ENCODE assay signal across 26 mouse cellular contexts in the genomic region with DNA sequence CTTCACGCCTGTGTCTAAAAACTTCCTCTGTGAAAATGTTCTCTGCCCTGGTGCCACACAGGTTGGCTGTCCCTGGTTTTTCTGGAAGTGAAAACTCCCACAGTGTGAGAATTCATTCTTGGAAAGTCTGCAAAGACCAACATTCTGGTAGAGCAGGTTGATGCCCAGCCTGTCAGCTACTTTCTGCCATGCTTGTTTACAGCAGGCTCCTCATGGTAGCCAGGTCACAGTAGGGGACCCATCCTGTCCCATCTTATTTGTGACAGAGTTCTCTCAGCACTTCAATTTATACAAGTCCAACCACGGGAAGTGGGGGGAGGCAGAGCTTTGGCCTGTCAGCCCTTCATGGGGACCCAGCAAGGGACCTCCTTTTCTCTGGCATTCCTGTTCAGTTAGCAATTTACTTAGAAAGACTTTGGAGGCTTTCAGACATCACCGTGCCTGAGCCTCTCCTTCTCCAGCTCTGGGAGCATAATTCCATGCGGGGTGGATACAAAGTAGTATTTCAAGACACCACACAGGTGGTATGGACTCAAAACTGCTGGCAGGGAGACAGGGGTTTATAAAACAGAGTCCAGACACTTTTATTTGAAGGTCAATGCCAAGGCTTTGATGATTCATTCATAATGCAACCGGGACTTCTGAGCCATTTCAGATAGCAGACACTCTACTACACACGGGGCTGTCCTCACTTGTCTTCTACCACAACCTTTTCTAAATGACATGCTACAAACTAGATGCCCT.
DNase-seq lines count a peak whose midpoint lies in the region; ATAC-seq lines count a peak whose summit lies in the region.
"Had no signal": no experiment of that assay in that cellular context is flagged by ENCODE, and none has a peak within 500 bp of the region (broad histone marks: within the 10 kb centered on the region; RNA-seq: fewer than 3 reads in every experiment).

No protein-coding gene starts in this region.

- no peak overlapping the region for H3K9ac ChIP-seq in heart, embryonic 11.5 days (ENCODE audit: low read depth, low read length)
- H3K9ac ChIP-seq: embryonic facial prominence, embryonic 13.5 days; heart, embryonic 15.5 days; intestine, embryonic 15.5 days; liver, embryonic 14.5 days; stomach, embryonic 15.5 days had no signal

- H3K4me2 ChIP-seq in heart, embryonic 11.5 days: no peak overlapping the region
- H3K4me2 ChIP-seq: embryonic facial prominence, embryonic 13.5 days; heart, embryonic 15.5 days; intestine, embryonic 15.5 days; stomach, embryonic 15.5 days had no signal

- H3K27me3 ChIP-seq in heart, embryonic 11.5 days (ENCODE audit: control insufficient read depth, insufficient read depth, low read length): no peaks in the 10 kb centered on the region
- H3K27me3 ChIP-seq: embryonic facial prominence, embryonic 13.5 days; heart, embryonic 15.5 days; intestine, embryonic 15.5 days; stomach, embryonic 15.5 days had no signal

- no peaks in the 10 kb centered on the region for H3K9me3 ChIP-seq in heart, embryonic 11.5 days (replicated peaks; ENCODE audit: control insufficient read depth, low read length)
- H3K9me3 ChIP-seq: forebrain, embryonic 10.5 days; heart, embryonic 15.5 days; intestine, embryonic 15.5 days; stomach, embryonic 15.5 days had no signal

- no peak overlapping the region for H3K27ac ChIP-seq in heart, embryonic 11.5 days (ENCODE audit: low read depth, low read length)
- H3K27ac ChIP-seq: embryonic facial prominence, embryonic 13.5 days; forebrain, embryonic 10.5 days; heart, embryonic 15.5 days; hindbrain, postnatal 0 days; intestine, embryonic 15.5 days; kidney, postnatal 0 days; liver, embryonic 14.5 days; macrophage; stomach, embryonic 15.5 days had no signal

- no peak for ATAC-seq in heart, embryonic 11.5 days (replicated peaks; ENCODE audit: insufficient number of reproducible peaks, low FRiP score, low TSS enrichment)
- ATAC-seq: forebrain, embryonic 16.5 days; hindbrain, postnatal 0 days; intestine, embryonic 15.5 days had no signal

- H3K4me3 ChIP-seq in heart, embryonic 11.5 days (ENCODE audit: low read depth, low read length): no peak overlapping the region
- H3K4me3 ChIP-seq: embryonic facial prominence, embryonic 13.5 days; forebrain, embryonic 10.5 days; heart, embryonic 15.5 days; intestine, embryonic 15.5 days; stomach, embryonic 15.5 days had no signal

- WGBS in heart, embryonic 11.5 days (ENCODE audit: insufficient replicate concordance): 72% methylated on average over 6 of the region's 6 CpGs

- peak; percentile 48 to 82 for DNase-seq in adrenal gland, adult (ENCODE audit: inconsistent age in 2 of 2, low spot score in 1 of 2)
- no peak for DNase-seq in adrenal gland, postnatal 4 days (ENCODE audit: low spot score in 2 of 2)
- peak; percentile 74 for DNase-seq in brain, adult 2 months (ENCODE audit: low read depth, low spot score)
- peak; percentile 43 for DNase-seq in cerebellum, adult 8-10 months
- peak; percentile 61 to 72 for DNase-seq in cerebellum, postnatal 25 days
- no peak for DNase-seq in heart, adult 11 months
- DNase-seq: gastrocnemius, postnatal 10 days; kidney, adult 2 months; kidney, postnatal 4 days; layer of hippocampus, postnatal 36 days; liver; lung, adult 2 months; lung, postnatal 10 days; midbrain, embryonic 14.5 days had no signal

- no peaks in the 10 kb centered on the region for H3K36me3 ChIP-seq in heart, embryonic 11.5 days (ENCODE audit: control insufficient read depth, insufficient read depth, low read length)
- H3K36me3 ChIP-seq: embryonic facial prominence, embryonic 13.5 days; forebrain, embryonic 10.5 days; G1E; heart, embryonic 15.5 days; intestine, embryonic 15.5 days; stomach, embryonic 15.5 days had no signal

- no peaks in the 10 kb centered on the region for H3K4me1 ChIP-seq in heart, embryonic 11.5 days (ENCODE audit: control insufficient read depth, insufficient read depth, low read length)
- H3K4me1 ChIP-seq: heart, embryonic 15.5 days had no signal

Comparison
In these comparisons a context has a peak if more than half of its experiments do, and no peak if none do; other contexts are left out.
1. DNase-seq: peak in adrenal gland, adult (2 of 2), brain, adult 2 months (single experiment), cerebellum, adult 8-10 months (single experiment) and cerebellum, postnatal 25 days (2 of 2); none in adrenal gland, postnatal 4 days (0 of 2) and heart, adult 11 months (single experiment).